Mouse (Mus musculus) liver, embryonic 14.5 days (tissue): ENCODE measurements around the gene Baiap2. TPM values are rescaled to one million over a fixed set of nuclear protein-coding genes. Genes with fewer than 3 reads are reported as not detected.

Source experiments
- ATAC-seq: fragments of 200-750 bp; cut with Nextera tagmentation; 2 replicates; pipeline ENCODE4 v1.8.0; 2017; ENCODE audit warnings: moderate number of reproducible peaks, mild to moderate bottlenecking, moderate library complexity; ENCODE audit not compliant: insufficient read depth
- DNase-seq, 3 experiments: peaks; one replicate each; pipeline ENCODE4 v3.0.0-alpha.2; 2012 to 2013; ENCODE audit warnings: low read depth in 3 of 3, low spot score in 3 of 3
- H3K27ac ChIP-seq: fragments of 300-500 bp; sonication (generic); 2 replicates; pipeline ENCODE4 v1.5.1; 2014; ENCODE audit warnings: moderate library complexity, mild to moderate bottlenecking, control low read depth, inconsistent platforms
- H3K27me3 ChIP-seq: fragments of 300-500 bp; sonication (generic); 2 replicates; pipeline ENCODE4 v1.6.1; 2014; ENCODE audit warnings: mild to moderate bottlenecking, low read length, moderate library complexity; ENCODE audit not compliant: control insufficient read depth, insufficient read depth
- H3K36me3 ChIP-seq: fragments of 300-500 bp; sonication (generic); replicated peaks from 2 replicates; pipeline ENCODE4 v1.6.1; 2014; ENCODE audit warnings: low read depth; ENCODE audit not compliant: control insufficient read depth, insufficient read depth
- H3K4me1 ChIP-seq, 2 experiments: fragments of 200-500 bp in 1 of 2; fragments of 300-500 bp in 1 of 2; sonication (generic) in 1 of 2; replicated peaks; 2 replicates each; pipeline ENCODE4 v1.6.1; 2012 to 2014; ENCODE audit warnings: antibody characterized with exemption in 1 of 2, inconsistent platforms in 1 of 2, low read length in 1 of 2; ENCODE audit not compliant: control insufficient read depth in 2 of 2, insufficient read depth in 2 of 2
- H3K4me2 ChIP-seq: fragments of 300-500 bp; sonication (generic); 2 replicates; pipeline ENCODE4 v1.6.1; 2014; ENCODE audit warnings: low read depth, mild to moderate bottlenecking, control low read depth, moderate library complexity
- H3K4me3 ChIP-seq, 2 experiments: fragments of 200-500 bp in 1 of 2; fragments of 300-500 bp in 1 of 2; sonication (generic) in 1 of 2; 2 replicates each; pipeline ENCODE4 v1.5.1; 2012 to 2014; ENCODE audit warnings: low read depth in 2 of 2, low read length in 2 of 2, mild to moderate bottlenecking in 2 of 2, control low read depth in 1 of 2, inconsistent platforms in 1 of 2, moderate library complexity in 1 of 2; ENCODE audit not compliant: insufficient read depth in 1 of 2
- H3K9ac ChIP-seq: fragments of 300-500 bp; sonication (generic); replicated peaks from 2 replicates; pipeline ENCODE4 v1.6.1; 2014; ENCODE audit warnings: mild to moderate bottlenecking, control low read depth, moderate library complexity
- H3K9me3 ChIP-seq: fragments of 300-500 bp; sonication (generic); 2 replicates; pipeline ENCODE4 v1.6.1; 2016; ENCODE audit warnings: low read length, mixed read lengths; ENCODE audit not compliant: control insufficient read depth
- CTCF ChIP-seq: IDR thresholded peaks from 2 replicates; pipeline ENCODE4 v1.5.1; 2016; ENCODE audit warnings: antibody characterized with exemption, low read depth, control low read depth
- EP300 ChIP-seq: IDR thresholded peaks from 2 replicates; pipeline ENCODE4 v1.6.1; 2016; ENCODE audit warnings: antibody characterized with exemption, low read depth
- WGBS: fragments of 180-500 bp; shearing (Covaris S2); extraction: QIAGEN DNeasy Blood & Tissue Kit; methylation state at CpG from one replicate; pipeline ENCODE4 v1.1.7; 2014; ENCODE audit not compliant: insufficient replicate concordance; 5-methylcytosine and 5-hydroxymethylcytosine counted together
- polyA plus RNA-seq, 2 experiments: library from polyadenylated mRNA; depleted of rRNA in 1 of 2; stranded (reverse) in 1 of 2; unstranded in 1 of 2; fragments of >200 nt; fragmentation: Nextera tagmentation in 1 of 2; extraction: Ambion mirVana in 1 of 2; gene quantifications; 2 replicates each; pipeline versions ENCODE4 v1.2.1 to v1.2.3; 2012 to 2014

Baiap2 gene
- polyA plus RNA-seq, 2 experiments = 4.2 to 5.6 TPM

DNA sequence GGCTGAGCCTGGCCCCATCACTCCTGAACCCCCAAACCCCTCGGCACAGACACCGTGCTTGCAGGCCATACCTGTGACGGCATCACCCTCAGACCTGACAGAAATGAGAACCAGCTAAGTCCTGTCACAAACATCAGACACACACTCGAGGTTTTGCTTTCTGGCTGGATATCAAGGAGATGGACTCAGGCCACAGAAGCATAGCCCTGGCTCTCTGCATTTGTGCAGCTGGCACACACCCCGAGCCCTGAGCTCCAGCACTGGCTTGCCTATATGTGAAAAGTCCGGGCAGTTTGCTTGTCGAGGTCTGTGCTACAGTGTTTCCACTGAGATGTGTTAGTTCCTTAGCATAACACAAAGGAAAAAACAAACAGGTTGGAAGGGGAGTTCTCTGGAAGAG is 34.9 kb upstream of the Baiap2 start:
- WGBS = 48% methylated on average over 7 of the region's 7 CpGs
- Histone ChIP-seq H3K9me3 (no peaks in the 10 kb centered on the region), H3K9ac (no peak overlapping the region), H3K4me2 (no peak overlapping the region), H3K27me3 (no peaks in the 10 kb centered on the region), H3K36me3 (no peaks in the 10 kb centered on the region), H3K4me3 (no peak overlapping the region), H3K27ac (no peak overlapping the region), H3K4me1 (peaks cover 0 to under 1% of the 10 kb centered on the region in 2 experiments; a peak in 1 of 4 replicates)
- no peak for DNase-seq
- TF ChIP-seq CTCF (no peak), EP300 (no peak)
- ATAC-seq = no peak

- 1% methylated on average over 5 of the region's 5 CpGs for WGBS
- H3K9me3 ChIP-seq = no peaks in the 10 kb centered on the region
- no peaks in the 10 kb centered on the region for H3K36me3 ChIP-seq
- ATAC-seq (no peak), DNase-seq (peak in 1 of 3 experiments; percentile 16)
- H3K9ac ChIP-seq = no peak overlapping the region
- H3K4me3 ChIP-seq = no peak overlapping the region
- peaks cover 3 to 9% of the 10 kb centered on the region in 2 experiments; a peak in 3 of 4 replicates for H3K4me1 ChIP-seq
- peak; percentile 85 for TF ChIP-seq CTCF
- no peak for TF ChIP-seq EP300
- no peaks in the 10 kb centered on the region for H3K27me3 ChIP-seq
- H3K27ac ChIP-seq = no peak overlapping the region
- no peak overlapping the region for H3K4me2 ChIP-seq
These were observed 33.1 kb upstream of the Baiap2 start for GRCm38 (mm10) chr11:119909436-119909835.

GRCm38 (mm10) chr11:119912845-119913244 is 29.7 kb upstream of the Baiap2 start:
- TF ChIP-seq EP300 (no peak), CTCF (no peak)
- WGBS = 41% methylated on average over 7 of the region's 7 CpGs
- ATAC-seq (no peak), DNase-seq (no peak)
- Histone ChIP-seq H3K4me3 (peak overlapping the region; percentile 68 to 93), H3K9me3 (no peaks in the 10 kb centered on the region), H3K27me3 (no peaks in the 10 kb centered on the region), H3K27ac (no peak overlapping the region), H3K9ac (no peak overlapping the region), H3K4me2 (peak overlapping the region; percentile 85), H3K4me1 (peaks cover 3 to 13% of the 10 kb centered on the region in 2 experiments; a peak in 3 of 4 replicates), H3K36me3 (no peaks in the 10 kb centered on the region; the same call in none of the 2 replicates)

GRCm38 (mm10) chr11:119913291-119913934 is 29.1 kb upstream of the Baiap2 start, which contains the start of gene Chmp6:
Gene Chmp6, plus strand, starts transcription at chr11:119913441.
- H3K4me3 ChIP-seq = peak within 1 kb of the TSS; percentile 68 to 93
- peak within 1 kb of the TSS; percentile 90 for H3K9ac ChIP-seq
- TF ChIP-seq CTCF = no peak
- H3K9me3 ChIP-seq = no peaks in the 10 kb centered on the region
- ATAC-seq (peak; percentile 75), DNase-seq (peak; percentile 51 to 60 (median 53))
- no peaks in the 10 kb centered on the region for H3K27me3 ChIP-seq
- peak within 1 kb of the TSS; percentile 85 for H3K4me2 ChIP-seq
- H3K36me3 ChIP-seq = peaks cover 5% of the 10 kb centered on the region
- no peak within 1 kb of the TSS for H3K27ac ChIP-seq
- peaks cover 3 to 13% of the 10 kb centered on the region in 2 experiments; a peak in 3 of 4 replicates for H3K4me1 ChIP-seq
- 2% methylated on average over 48 of the region's 48 CpGs for WGBS

GRCm38 (mm10) chr11:119913935-119914314 is 28.6 kb upstream of the Baiap2 start:
- peak; percentile 40; the same call in 1 of the 2 replicates for ATAC-seq
- 0% methylated on average over 26 of the region's 26 CpGs for WGBS
- DNase-seq = peak in 1 of 3 experiments; percentile 27

More at GRCm38 (mm10) chr11:119913935-119914314, 28.6 kb upstream of the Baiap2 start:
- Histone ChIP-seq H3K4me3 (peak overlapping the region; percentile 68 to 93), H3K27me3 (no peaks in the 10 kb centered on the region), H3K9ac (peak overlapping the region; percentile 90), H3K4me1 (peaks cover 3 to 13% of the 10 kb centered on the region in 2 experiments; a peak in 3 of 4 replicates), H3K4me2 (peak overlapping the region; percentile 85), H3K9me3 (no peaks in the 10 kb centered on the region), H3K36me3 (peaks cover 5% of the 10 kb centered on the region), H3K27ac (no peak overlapping the region)
- TF ChIP-seq EP300 = no peak
- no peak for TF ChIP-seq CTCF
